Mouse (Mus musculus) CH12.LX (cell line): ENCODE data around the gene Vsig10. TPM values are rescaled to one million over a fixed set of nuclear protein-coding genes. Genes with fewer than 3 reads are reported as not detected.

Experiments
- DNase-seq: peaks from one replicate; pipeline ENCODE4 v3.0.0-alpha.2; 2013; ENCODE audit errors: extremely low read depth
- H3K27ac ChIP-seq: 2 replicates; pipeline ENCODE4 v1.5.1; 2012; ENCODE audit warnings: low read depth, mild to moderate bottlenecking, control low read depth, moderate library complexity; ENCODE audit not compliant: insufficient read depth
- H3K27me3 ChIP-seq: replicated peaks from 2 replicates; pipeline ENCODE3; 2012; ENCODE audit warnings: inconsistent platforms
- H3K36me3 ChIP-seq, 2 experiments: replicated peaks in 1 of 2; 2 replicates each; pipeline versions ENCODE3 to v1.6.1; 2012; ENCODE audit warnings: inconsistent platforms in 1 of 2, low read length in 1 of 2, mild to moderate bottlenecking in 1 of 2, mixed read lengths in 1 of 2, moderate library complexity in 1 of 2; ENCODE audit not compliant: control insufficient read depth in 1 of 2, insufficient read depth in 1 of 2
- H3K4me1 ChIP-seq, 2 experiments: 2 replicates each; pipeline ENCODE4 v1.6.1; 2012; ENCODE audit warnings: inconsistent platforms in 1 of 2, moderate library complexity in 1 of 2; ENCODE audit not compliant: insufficient read depth in 2 of 2, control insufficient read depth in 1 of 2
- H3K4me2 ChIP-seq: 2 replicates; pipeline ENCODE4 v1.6.1; 2012; ENCODE audit warnings: low read depth, mild to moderate bottlenecking, control low read depth; ENCODE audit not compliant: poor library complexity, insufficient read depth, severe bottlenecking
- H3K4me3 ChIP-seq, 3 experiments: fragments of 150-350 bp in 1 of 3; sonication (generic) in 1 of 3; replicated peaks in 1 of 3; 2 replicates each; pipeline versions ENCODE3 to v1.5.1; 2011 to 2012; ENCODE audit warnings: low read depth in 2 of 3, low read length in 2 of 3, mild to moderate bottlenecking in 2 of 3, moderate library complexity in 2 of 3, control low read depth in 1 of 3, improper control_type of control experiment in 1 of 3, inconsistent platforms in 1 of 3, mixed read lengths in 1 of 3; ENCODE audit not compliant: poor library complexity in 1 of 3
- H3K79me2 ChIP-seq: replicated peaks from 2 replicates; pipeline ENCODE4 v1.6.1; 2012; ENCODE audit warnings: mild to moderate bottlenecking, moderate library complexity; ENCODE audit not compliant: control insufficient read depth, poor library complexity, insufficient read depth, severe bottlenecking; ENCODE audit errors: extremely low read depth
- H3K9ac ChIP-seq: 2 replicates; pipeline ENCODE4 v1.6.1; 2012; ENCODE audit warnings: low read depth, mild to moderate bottlenecking, control low read depth, moderate library complexity; ENCODE audit not compliant: insufficient read depth
- H3K9me3 ChIP-seq: replicated peaks from 2 replicates; pipeline ENCODE3; 2012; ENCODE audit warnings: low read length, inconsistent platforms, mixed read lengths
- CHD2 ChIP-seq: IDR thresholded peaks from 2 replicates; pipeline ENCODE4 v1.6.1; 2011; ENCODE audit warnings: low read length, improper control_type of control experiment
- CTCF ChIP-seq, 2 experiments: IDR thresholded peaks in 1 of 2; conservative IDR thresholded peaks in 1 of 2; 2 replicates each; pipeline ENCODE4 v1.5.1; 2011 to 2012; ENCODE audit warnings: low read depth in 2 of 2, low read length in 2 of 2, improper control_type of control experiment in 1 of 2, inconsistent platforms in 1 of 2, mild to moderate bottlenecking in 1 of 2, moderate library complexity in 1 of 2
- EP300 ChIP-seq: IDR thresholded peaks from 2 replicates; pipeline ENCODE4 v1.6.1; 2011; ENCODE audit warnings: low read length, improper control_type of control experiment
- JUN ChIP-seq: IDR thresholded peaks from 2 replicates; pipeline ENCODE4 v1.6.1; 2011; ENCODE audit warnings: low read depth, mild to moderate bottlenecking, low read length, improper control_type of control experiment, moderate library complexity; ENCODE audit not compliant: insufficient read depth
- MEF2A ChIP-seq: IDR thresholded peaks from 2 replicates; pipeline ENCODE4 v1.6.1; 2014; ENCODE audit warnings: low read depth, mild to moderate bottlenecking, inconsistent platforms, low read length, improper control_type of control experiment, borderline replicate concordance
- RCOR1 ChIP-seq: conservative IDR thresholded peaks from 2 replicates; pipeline ENCODE4 v1.6.1; 2012; ENCODE audit warnings: low read depth, mild to moderate bottlenecking, inconsistent platforms, low read length, improper control_type of control experiment
- TBP ChIP-seq: conservative IDR thresholded peaks from 2 replicates; pipeline ENCODE4 v1.6.1; 2011; ENCODE audit warnings: low read depth, low read length, improper control_type of control experiment
- TCF12 ChIP-seq: IDR thresholded peaks from 2 replicates; pipeline ENCODE4 v1.6.1; 2014; ENCODE audit warnings: low read depth, mild to moderate bottlenecking, inconsistent platforms, low read length, improper control_type of control experiment
- UBTF ChIP-seq: IDR thresholded peaks from 2 replicates; pipeline ENCODE4 v1.6.1; 2012; ENCODE audit warnings: low read depth, mild to moderate bottlenecking, inconsistent platforms, low read length, improper control_type of control experiment, moderate library complexity
- USF2 ChIP-seq: conservative IDR thresholded peaks from 2 replicates; pipeline ENCODE4 v1.6.1; 2011; ENCODE audit warnings: low read depth, low read length, improper control_type of control experiment
- ZC3H11A ChIP-seq: IDR thresholded peaks from 2 replicates; pipeline ENCODE4 v1.6.1; 2012; ENCODE audit warnings: low read depth, mild to moderate bottlenecking, inconsistent platforms, low read length, improper control_type of control experiment
- ZKSCAN1 ChIP-seq: IDR thresholded peaks from 2 replicates; pipeline ENCODE4 v1.6.1; 2012; ENCODE audit warnings: low read depth, inconsistent platforms, low read length, improper control_type of control experiment, borderline replicate concordance
- ZMIZ1 ChIP-seq: IDR thresholded peaks from 2 replicates; pipeline ENCODE4 v1.6.1; 2012; ENCODE audit warnings: low read depth, mild to moderate bottlenecking, inconsistent platforms, low read length, improper control_type of control experiment
- dilution Hi-C: fragments of 300-500 bp; cut with MboI; formaldehyde crosslinking; loops from 2 replicates; pipeline ENCODE4 v1.14.3; 2020; ENCODE audit warnings: low sequenced_read_pairs; ENCODE audit not compliant: extremely low pct_unique_long_range_greater_than_20kb, extremely low pct_ligation_motif_present
- in situ Hi-C: fragments of 300-500 bp; cut with MboI; formaldehyde crosslinking; loops from 3 replicates; pipeline ENCODE4 v1.14.3; 2019; ENCODE audit warnings: low sequenced_read_pairs, low pct_ligation_motif_present, low pct_unique_long_range_greater_than_20kb, mixed read lengths
- polyA plus RNA-seq: library from polyadenylated mRNA; unstranded; fragments of >175 nt; gene quantifications from 2 replicates; pipeline ENCODE4 v1.2.1, GENCODE M21; 2012; ENCODE audit warnings: low read depth; ENCODE audit not compliant: insufficient read length
- total RNA-seq, 2 experiments: library from RNA; depleted of rRNA; stranded (reverse); fragments of 300-350 nt in 1 of 2; fragments of >200 nt in 1 of 2; gene quantifications; 2 replicates each; pipeline ENCODE4 v1.2.3; 2012 to 2014

Vsig10 gene
- total and polyA plus RNA-seq, 3 experiments: 2.1 to 4.7 (median 3.9) TPM

GRCm38 (mm10) chr5:117354121-117354520 is 35.2 kb downstream of the Vsig10 start:
- no peak overlapping the region for H3K9ac ChIP-seq
- H3K27me3 ChIP-seq: no peaks in the 10 kb centered on the region
- dilution Hi-C loops (no loop called here), in situ Hi-C loops (no loop called here)
- no peaks in the 10 kb centered on the region for H3K9me3 ChIP-seq
- H3K4me1 ChIP-seq: peaks cover 14 to 44% of the 10 kb centered on the region in 2 experiments
- no peak overlapping the region for H3K4me2 ChIP-seq
- H3K4me3 ChIP-seq: no peak overlapping the region
- TF ChIP-seq JUN: 0 out of 2 replicates have a peak, but pooled peaks have one; percentile 51
- peak; percentile 74 for TF ChIP-seq EP300
- no peak for TF ChIP-seq USF2
- peak; percentile 26; the same call in 1 of the 2 replicates for TF ChIP-seq TCF12
- TF ChIP-seq, all 38 proteins: peak for 3
- peak; percentile 59 for DNase-seq
- H3K36me3 ChIP-seq: peaks cover 3% of the 10 kb centered on the region in 2 experiments
- H3K79me2 ChIP-seq: peaks cover 9% of the 10 kb centered on the region
- no peak overlapping the region for H3K27ac ChIP-seq

- H3K36me3 ChIP-seq: peaks cover 3 to 5% of the 10 kb centered on the region in 2 experiments
- H3K4me1 ChIP-seq: peaks cover 20 to 59% of the 10 kb centered on the region in 2 experiments
- no peak for TF ChIP-seq UBTF
- TF ChIP-seq CTCF (conservative IDR thresholded peaks at IDR 0.05 in 1 of 2, IDR thresholded peaks at IDR 0.05 in 1 of 2; ENCODE audit: low read depth in 2 of 2, low read length in 2 of 2): peak in 1 of 2 experiments; percentile 33; a peak in 2 of 4 replicates
- H3K27me3 ChIP-seq: no peaks in the 10 kb centered on the region
- in situ Hi-C loops (no loop called here), dilution Hi-C loops (no loop called here)
- peak overlapping the region in 1 of 3 experiments; percentile 10 for H3K4me3 ChIP-seq
- H3K9me3 ChIP-seq: no peaks in the 10 kb centered on the region
- peaks cover 9% of the 10 kb centered on the region for H3K79me2 ChIP-seq
- no peak overlapping the region for H3K27ac ChIP-seq
- H3K4me2 ChIP-seq: 0 out of 2 replicates have a peak overlapping the region, but pooled peaks have one; percentile 80
- H3K9ac ChIP-seq: 0 out of 2 replicates have a peak overlapping the region, but pooled peaks have one; percentile 80
- DNase-seq: no peak
These were observed 36.9 kb downstream of the Vsig10 start for GRCm38 (mm10) chr5:117355648-117356303.

GRCm38 (mm10) chr5:117356365-117357128 is 37.7 kb downstream of the Vsig10 start:
- H3K36me3 ChIP-seq: peaks cover 3 to 6% of the 10 kb centered on the region in 2 experiments
- in situ Hi-C loops: no loop called here
- TF ChIP-seq TBP (no peak), RCOR1 (no peak), ZKSCAN1 (no peak), MEF2A (no peak), CHD2 (no peak), ZMIZ1 (no peak), ZC3H11A (no peak)
- dilution Hi-C loops: no loop called here
- H3K4me3 ChIP-seq: peak overlapping the region; percentile 30 to 91 (median 56)
- DNase-seq: no peak
- H3K9me3 ChIP-seq: no peaks in the 10 kb centered on the region
- no peaks in the 10 kb centered on the region for H3K27me3 ChIP-seq
- H3K27ac ChIP-seq: no peak overlapping the region
- peaks cover 20 to 66% of the 10 kb centered on the region in 2 experiments for H3K4me1 ChIP-seq
- H3K79me2 ChIP-seq: peaks cover 13% of the 10 kb centered on the region
- H3K4me2 ChIP-seq: peak overlapping the region; percentile 80
- H3K9ac ChIP-seq: peak overlapping the region; percentile 80
